Mouse (Mus musculus) heart, postnatal 0 days (tissue): ENCODE data around the gene Cgnl1. TPM values are rescaled to one million over a fixed set of nuclear protein-coding genes. Genes with fewer than 3 reads are reported as not detected.
A peak's percentile ranks its signal among the peaks of the same experiment; 100 is the strongest.

ENCODE experiments used
- ATAC-seq: fragments of 200-750 bp; cut with Nextera tagmentation; 2 replicates; pipeline ENCODE4 v1.8.0; 2017; ENCODE audit warnings: low read depth, moderate number of reproducible peaks, moderate library complexity; ENCODE audit not compliant: insufficient read depth
- DNase-seq: peaks from one replicate; pipeline ENCODE4 v3.0.0-alpha.2; 2016; ENCODE audit warnings: low spot score
- H3K27ac ChIP-seq: fragments of 300-500 bp; sonication (generic); 2 replicates; pipeline ENCODE4 v1.5.1; 2014; ENCODE audit warnings: low read depth, mild to moderate bottlenecking
- H3K27me3 ChIP-seq: fragments of 300-500 bp; sonication (generic); 2 replicates; pipeline ENCODE4 v1.6.1; 2014; ENCODE audit warnings: low read length, mixed read lengths; ENCODE audit not compliant: control insufficient read depth, insufficient read depth
- H3K36me3 ChIP-seq: fragments of 300-500 bp; sonication (generic); replicated peaks from 2 replicates; pipeline ENCODE4 v1.6.1; 2014; ENCODE audit warnings: low read length, mixed read lengths; ENCODE audit not compliant: control insufficient read depth, insufficient read depth
- H3K4me1 ChIP-seq: fragments of 300-500 bp; sonication (generic); 2 replicates; pipeline ENCODE4 v1.6.1; 2014; ENCODE audit warnings: antibody characterized with exemption; ENCODE audit not compliant: control insufficient read depth, insufficient read depth
- H3K4me2 ChIP-seq: fragments of 300-500 bp; sonication (generic); 2 replicates; pipeline ENCODE4 v1.6.1; 2014; ENCODE audit warnings: low read depth, mild to moderate bottlenecking, low read length, moderate library complexity
- H3K4me3 ChIP-seq: fragments of 300-500 bp; sonication (generic); 2 replicates; pipeline ENCODE4 v1.5.1; 2014; ENCODE audit warnings: low read depth, low read length
- H3K9ac ChIP-seq: fragments of 300-500 bp; sonication (generic); replicated peaks from 2 replicates; pipeline ENCODE4 v1.6.1; 2014; ENCODE audit warnings: low read depth, low read length, mixed read lengths
- H3K9me3 ChIP-seq: fragments of 300-500 bp; sonication (generic); replicated peaks from 2 replicates; pipeline ENCODE4 v1.6.1; 2016; ENCODE audit warnings: low read length; ENCODE audit not compliant: control insufficient read depth
- CTCF ChIP-seq: IDR thresholded peaks from 2 replicates; pipeline ENCODE4 v1.5.1; 2016; ENCODE audit warnings: antibody characterized with exemption, control low read depth, low read depth
- EP300 ChIP-seq: IDR thresholded peaks from 2 replicates; pipeline ENCODE4 v1.6.1; 2016; ENCODE audit warnings: antibody characterized with exemption, low read depth
- WGBS: fragments of 180-500 bp; shearing (Covaris S2); extraction: QIAGEN DNeasy Blood & Tissue Kit; methylation state at CpG from one replicate; pipeline ENCODE4 v1.1.7; 2014; 5-methylcytosine and 5-hydroxymethylcytosine counted together
- polyA plus RNA-seq: library from polyadenylated mRNA; unstranded; fragments of >200 nt; fragmentation: Nextera tagmentation; extraction: Ambion mirVana; gene quantifications from 2 replicates; pipeline ENCODE4 v1.2.1, GENCODE M21; 2015
- total RNA-seq: library from RNA; depleted of rRNA; stranded (reverse); fragments of >200 nt; gene quantifications from 2 replicates; pipeline ENCODE4 v1.2.3, GENCODE M21; 2014; ENCODE audit warnings: low replicate concordance; rRNA removed

Cgnl1 gene
- 20.0 and 29.3 TPM in 2 replicates for total RNA-seq
- 20.1 and 20.6 TPM in 2 replicates for polyA plus RNA-seq

DNA sequence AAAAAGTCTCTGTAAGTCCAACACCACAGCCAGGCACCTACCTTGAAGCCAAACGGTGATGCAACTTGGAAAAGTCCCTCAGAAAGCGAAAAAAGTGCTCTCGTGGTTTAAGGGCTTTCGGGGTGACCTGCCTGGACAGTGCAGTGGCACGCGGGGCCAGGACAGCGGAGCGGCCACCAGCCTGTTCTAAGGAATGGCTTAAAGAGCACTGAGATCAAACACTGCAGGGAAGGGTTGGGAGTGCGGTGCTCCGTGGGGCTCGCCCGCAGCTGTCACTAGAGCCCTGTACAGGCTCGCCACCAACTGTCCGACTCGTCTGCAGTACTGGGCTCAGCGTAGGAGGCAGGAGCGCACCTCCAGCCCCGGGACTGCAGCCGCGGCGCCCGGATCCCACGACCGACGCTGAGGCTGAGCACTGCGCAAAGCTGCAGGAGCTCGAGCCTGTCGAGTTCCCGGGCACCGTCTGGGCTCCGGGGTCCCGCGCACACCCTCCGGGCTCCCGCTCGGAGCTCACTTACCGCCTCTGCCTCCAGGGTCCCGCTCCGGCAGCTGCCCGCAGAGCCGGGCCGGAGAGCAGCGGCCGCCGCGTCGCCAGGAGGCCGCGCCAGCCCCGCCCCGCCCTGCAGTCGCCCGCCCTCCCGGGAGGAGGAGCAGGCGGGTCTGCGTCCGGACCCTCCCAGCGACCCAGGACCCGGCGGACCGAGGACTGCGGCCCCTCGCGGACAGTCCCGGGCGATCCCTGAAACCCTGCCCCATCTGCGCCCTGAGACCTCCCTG is at the start of gene Cgnl1:
Cgnl1 (minus strand) TSS at position 612 of the 777 bp plus-strand sequence.
- no peaks in the 10 kb centered on the region for H3K9me3 ChIP-seq
- peak; percentile 70 for DNase-seq
- no peaks in the 10 kb centered on the region for H3K36me3 ChIP-seq
- peak within 1 kb of the TSS; percentile 80 for H3K4me3 ChIP-seq
- peak within 1 kb of the TSS; percentile 93 for H3K4me2 ChIP-seq
- under 1% methylated on average over 65 of the region's 67 CpGs for WGBS
- ATAC-seq: peak; percentile 88
- no peaks in the 10 kb centered on the region for H3K27me3 ChIP-seq
- peak within 1 kb of the TSS; percentile 75 for H3K9ac ChIP-seq
- TF ChIP-seq CTCF (0 out of 2 replicates have a peak, but pooled peaks have one; percentile 13), EP300 (no peak)
- no peaks in the 10 kb centered on the region; the same call in 1 of the 2 replicates for H3K4me1 ChIP-seq
- H3K27ac ChIP-seq: peak within 1 kb of the TSS; percentile 72

DNA sequence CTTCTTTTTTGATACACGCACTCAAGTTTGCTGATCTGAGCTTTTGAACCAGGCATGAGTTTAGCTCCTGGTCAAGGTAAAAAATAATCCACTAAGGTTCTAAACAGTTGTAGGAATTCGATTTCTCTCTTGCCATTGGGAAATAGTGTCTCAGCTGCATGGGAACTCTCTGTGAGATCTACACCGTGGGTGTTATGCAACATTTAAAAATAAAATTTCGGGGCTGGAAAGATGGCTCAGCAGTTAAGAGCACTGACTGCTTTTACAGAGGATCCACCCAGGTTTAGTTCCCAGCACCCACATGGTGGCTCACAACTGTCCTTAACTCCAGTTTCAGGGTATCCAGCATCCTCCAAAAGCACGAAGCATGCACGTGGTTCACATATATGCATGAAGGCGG is 47.1 kb upstream of the Cgnl1 start:
- no peaks in the 10 kb centered on the region for H3K36me3 ChIP-seq
- H3K4me1 ChIP-seq: no peaks in the 10 kb centered on the region
- ATAC-seq: no peak

DNA sequence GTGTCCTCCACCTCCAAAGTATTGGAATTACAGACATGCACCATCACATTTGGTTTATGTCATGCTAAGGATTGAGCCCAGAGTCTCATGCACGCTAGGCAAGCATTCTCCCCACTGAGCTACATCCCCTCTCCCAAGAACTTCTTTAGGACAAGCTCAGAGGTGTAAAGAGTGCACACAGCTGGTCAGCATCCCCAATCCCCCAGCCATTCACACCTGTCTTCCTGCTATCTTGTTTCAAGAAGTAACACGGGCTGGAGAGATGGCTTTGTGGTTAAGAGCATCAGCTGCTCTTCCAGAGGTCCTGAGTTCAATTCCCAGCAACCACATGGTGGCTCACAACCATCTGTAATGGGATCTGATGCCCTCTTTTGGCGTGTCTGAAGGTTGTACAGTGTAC is 44.7 kb upstream of the Cgnl1 start:
- no peak for ATAC-seq
- Histone ChIP-seq H3K4me1 (no peaks in the 10 kb centered on the region), H3K4me2 (no peak overlapping the region), H3K9me3 (no peaks in the 10 kb centered on the region), H3K27ac (no peak overlapping the region), H3K4me3 (no peak overlapping the region), H3K27me3 (no peaks in the 10 kb centered on the region), H3K9ac (no peak overlapping the region), H3K36me3 (no peaks in the 10 kb centered on the region)
- DNase-seq: no peak
- TF ChIP-seq EP300: no peak
- no peak for TF ChIP-seq CTCF
- 44% methylated on average over 3 of the region's 3 CpGs for WGBS

More for the DNA sequence above, 47.1 kb upstream of the Cgnl1 start:
- Histone ChIP-seq H3K9ac (no peak overlapping the region), H3K4me2 (no peak overlapping the region), H3K4me3 (no peak overlapping the region), H3K27me3 (no peaks in the 10 kb centered on the region), H3K9me3 (no peaks in the 10 kb centered on the region), H3K27ac (no peak overlapping the region)
- DNase-seq: no peak
- TF ChIP-seq CTCF (no peak), EP300 (no peak)
- whole genome bisulfite sequencing: 81% methylated on average over 7 of the region's 7 CpGs

DNA sequence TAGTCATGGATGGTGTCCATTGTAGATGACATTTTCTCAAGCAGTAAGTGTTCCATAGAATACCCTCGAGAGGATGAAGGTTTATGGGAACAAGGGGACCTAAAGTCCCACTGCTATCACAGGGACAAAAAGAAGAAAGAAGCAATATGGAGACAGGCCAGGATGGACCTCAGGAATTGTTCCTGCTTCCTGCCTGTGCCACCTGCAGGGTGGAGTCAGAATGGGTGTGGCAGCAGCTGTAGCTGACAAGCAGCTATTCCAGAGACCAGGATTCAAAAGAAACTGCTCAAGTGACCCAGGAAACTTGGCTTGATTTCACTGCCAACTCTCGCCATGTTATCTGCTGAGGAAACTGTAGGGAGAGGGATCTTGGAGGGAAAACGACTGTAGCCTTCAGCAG is 42.2 kb upstream of the Cgnl1 start:
- Histone ChIP-seq H3K4me2 (no peak overlapping the region), H3K36me3 (no peaks in the 10 kb centered on the region), H3K9me3 (no peaks in the 10 kb centered on the region), H3K4me1 (no peaks in the 10 kb centered on the region), H3K9ac (no peak overlapping the region), H3K27me3 (no peaks in the 10 kb centered on the region), H3K27ac (no peak overlapping the region), H3K4me3 (no peak overlapping the region)
- no peak for DNase-seq
- WGBS: 48% methylated on average over 3 of the region's 3 CpGs
- TF ChIP-seq CTCF (no peak), EP300 (no peak)
- ATAC-seq: no peak

DNA sequence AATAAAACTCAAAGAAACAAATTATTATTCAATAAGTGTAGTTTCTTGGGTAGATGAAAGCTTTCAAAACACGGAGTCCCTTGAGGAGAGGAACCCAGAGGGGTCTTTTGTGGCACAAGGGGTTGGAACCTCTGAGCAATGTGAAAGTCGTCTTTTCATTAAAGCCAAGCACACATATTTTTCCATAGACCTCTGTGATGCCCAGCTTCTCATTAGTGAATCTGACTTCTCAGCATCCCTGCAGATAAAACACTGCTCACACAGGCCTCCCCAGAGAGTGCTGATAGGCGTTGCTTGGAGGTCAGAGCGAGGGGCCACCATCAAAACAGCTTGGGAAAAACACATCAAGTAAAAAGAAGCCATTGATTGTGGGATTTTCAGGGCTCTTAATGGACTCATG is 41.5 kb upstream of the Cgnl1 start:
- WGBS: 62% methylated on average over 4 of the region's 4 CpGs
- Histone ChIP-seq H3K4me1 (no peaks in the 10 kb centered on the region), H3K36me3 (no peaks in the 10 kb centered on the region), H3K27me3 (no peaks in the 10 kb centered on the region), H3K4me3 (no peak overlapping the region), H3K9ac (no peak overlapping the region), H3K9me3 (no peaks in the 10 kb centered on the region), H3K4me2 (no peak overlapping the region), H3K27ac (no peak overlapping the region)
- TF ChIP-seq CTCF (no peak), EP300 (no peak)
- no peak for DNase-seq
- ATAC-seq: no peak
